Mouse (Mus musculus) midbrain, embryonic 14.5 days (tissue): Measurements from ENCODE around the gene Lrrc56. TPM values are rescaled to one million over a fixed set of nuclear protein-coding genes. Genes with fewer than 3 reads are reported as not detected.

Experiments
- ATAC-seq: fragments of 200-750 bp; cut with Nextera tagmentation; 2 replicates; pipeline ENCODE4 v1.8.0; 2017; ENCODE audit warnings: moderate number of reproducible peaks, moderate library complexity; ENCODE audit not compliant: low FRiP score, low TSS enrichment
- DNase-seq: peaks from one replicate; pipeline ENCODE4 v3.0.0-alpha.2; 2015
- H3K27ac ChIP-seq: fragments of 300-500 bp; sonication (generic); replicated peaks from 2 replicates; pipeline ENCODE4 v1.5.1; 2014; ENCODE audit warnings: mild to moderate bottlenecking, low read depth, low read length, moderate library complexity
- H3K27me3 ChIP-seq: fragments of 300-500 bp; sonication (generic); 2 replicates; pipeline ENCODE4 v1.6.1; 2014; ENCODE audit warnings: low read length, control low read depth, mixed read lengths; ENCODE audit not compliant: control insufficient read depth, insufficient read depth
- H3K36me3 ChIP-seq: fragments of 300-500 bp; sonication (generic); 2 replicates; pipeline ENCODE4 v1.6.1; 2014; ENCODE audit warnings: low read length, control low read depth; ENCODE audit not compliant: control insufficient read depth, insufficient read depth
- H3K4me1 ChIP-seq: fragments of 300-500 bp; sonication (generic); 2 replicates; pipeline ENCODE4 v1.6.1; 2014; ENCODE audit warnings: mild to moderate bottlenecking, antibody characterized with exemption, low read length, control low read depth; ENCODE audit not compliant: control insufficient read depth, insufficient read depth
- H3K4me2 ChIP-seq: fragments of 300-500 bp; sonication (generic); 2 replicates; pipeline ENCODE4 v1.6.1; 2014; ENCODE audit warnings: mild to moderate bottlenecking, low read length, moderate library complexity
- H3K4me3 ChIP-seq: fragments of 300-500 bp; sonication (generic); replicated peaks from 2 replicates; pipeline ENCODE4 v1.5.1; 2014; ENCODE audit warnings: low read depth, low read length
- H3K9ac ChIP-seq: fragments of 300-500 bp; sonication (generic); replicated peaks from 2 replicates; pipeline ENCODE4 v1.6.1; 2014; ENCODE audit warnings: mild to moderate bottlenecking, low read length, moderate library complexity
- H3K9me3 ChIP-seq: fragments of 300-500 bp; sonication (generic); 2 replicates; pipeline ENCODE4 v1.6.1; 2016; ENCODE audit warnings: low read length, control low read depth, mixed read lengths; ENCODE audit not compliant: control insufficient read depth
- WGBS: fragments of 180-500 bp; shearing (Covaris S2); extraction: QIAGEN DNeasy Blood & Tissue Kit; methylation state at CpG from one replicate; pipeline ENCODE4 v1.1.7; 2014; 5-methylcytosine and 5-hydroxymethylcytosine counted together
- polyA plus RNA-seq: library from polyadenylated mRNA; unstranded; fragments of >200 nt; fragmentation: Nextera tagmentation; extraction: Ambion mirVana; gene quantifications from 2 replicates; pipeline ENCODE4 v1.2.1, GENCODE M21; 2014

Lrrc56 gene
- polyA plus RNA-seq, 1 experiment from 2014 or later: 9.0 TPM

- Histone ChIP-seq H3K36me3 (peaks cover 16% of the 10 kb centered on the region), H3K4me3 (peak overlapping the region; percentile 17), H3K9me3 (no peaks in the 10 kb centered on the region), H3K27me3 (no peaks in the 10 kb centered on the region), H3K4me2 (peak overlapping the region; percentile 47), H3K27ac (no peak overlapping the region), H3K4me1 (peaks cover 15% of the 10 kb centered on the region), H3K9ac (peak overlapping the region; percentile 36; the same call in 1 of the 2 replicates)
- ATAC-seq (no peak), DNase-seq (peak; percentile 15)
- WGBS: 17% methylated on average over 7 of the region's 7 CpGs
Measured at GRCm38 (mm10) chr7:141167901-141168517, 25.9 kb upstream of the Lrrc56 start.

DNA sequence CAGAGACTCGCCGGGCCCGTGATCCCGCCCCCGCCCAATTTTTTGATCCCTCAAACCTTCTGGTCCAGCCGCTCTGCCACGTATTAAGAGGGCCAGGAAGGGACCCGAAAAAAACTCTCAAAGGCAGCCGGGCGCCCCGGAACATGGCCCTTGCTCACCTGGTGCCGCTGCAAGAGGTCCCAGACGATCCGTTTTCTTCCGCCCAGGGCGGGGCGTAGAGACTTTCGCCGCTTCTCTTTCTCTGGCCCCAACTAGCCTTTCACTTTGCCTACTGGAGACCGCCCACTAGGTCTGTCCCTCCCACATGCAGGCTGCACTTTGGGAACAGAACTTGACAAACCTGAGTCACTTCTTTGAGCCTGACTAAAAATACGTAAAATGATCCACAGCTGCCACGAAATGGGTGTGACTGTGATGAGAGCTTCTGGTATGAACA, 25.4 kb upstream of the Lrrc56 start:
- Histone ChIP-seq H3K4me2 (peak overlapping the region; percentile 47), H3K27ac (no peak overlapping the region), H3K4me1 (peaks cover 20% of the 10 kb centered on the region), H3K9ac (peak overlapping the region; percentile 36), H3K9me3 (no peaks in the 10 kb centered on the region), H3K36me3 (peaks cover 11% of the 10 kb centered on the region), H3K27me3 (no peaks in the 10 kb centered on the region), H3K4me3 (peak overlapping the region; percentile 17)
- DNase-seq: peak; percentile 20
- no peak for ATAC-seq
- 5% methylated on average over 22 of the region's 22 CpGs for WGBS

GRCm38 (mm10) chr7:141169300-141169699, 24.7 kb upstream of the Lrrc56 start:
- no peaks in the 10 kb centered on the region for H3K27me3 ChIP-seq
- no peak overlapping the region for H3K27ac ChIP-seq
- whole genome bisulfite sequencing: 86% methylated on average over 1 of the region's 1 CpGs
- peaks cover 8% of the 10 kb centered on the region; the same call in 1 of the 2 replicates for H3K36me3 ChIP-seq
- ATAC-seq (no peak), DNase-seq (no peak)
- peaks cover 20% of the 10 kb centered on the region for H3K4me1 ChIP-seq
- no peak overlapping the region for H3K4me3 ChIP-seq
- no peaks in the 10 kb centered on the region for H3K9me3 ChIP-seq
- H3K4me2 ChIP-seq: no peak overlapping the region
- H3K9ac ChIP-seq: no peak overlapping the region

DNA sequence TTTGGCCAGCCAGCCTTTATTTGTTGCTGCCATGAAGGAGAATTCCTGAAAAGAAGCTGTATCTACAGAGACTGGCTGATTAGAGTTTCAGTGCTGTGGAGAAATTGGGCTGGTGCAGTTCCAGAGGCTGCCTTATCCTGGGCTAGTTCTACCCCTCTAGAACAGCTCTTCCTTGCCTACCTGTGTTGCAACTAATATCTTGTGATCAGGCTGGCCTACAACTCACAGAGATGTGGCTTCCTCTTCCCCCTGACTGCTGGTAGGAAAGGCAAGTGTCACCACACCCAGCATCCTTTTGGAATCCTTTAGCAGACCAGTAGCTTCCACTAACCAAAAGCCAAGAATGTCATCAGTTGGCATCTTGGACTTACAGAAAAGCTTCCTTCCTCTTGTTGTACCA, 24.1 kb upstream of the Lrrc56 start:
- H3K9me3 ChIP-seq: no peaks in the 10 kb centered on the region
- no peak overlapping the region for H3K9ac ChIP-seq
- H3K4me2 ChIP-seq: no peak overlapping the region
- no peak overlapping the region for H3K4me3 ChIP-seq
- H3K36me3 ChIP-seq: peaks cover 8% of the 10 kb centered on the region; the same call in 1 of the 2 replicates
- ATAC-seq (no peak), DNase-seq (no peak)
- no peaks in the 10 kb centered on the region for H3K27me3 ChIP-seq
- H3K4me1 ChIP-seq: peaks cover 20% of the 10 kb centered on the region
- H3K27ac ChIP-seq: no peak overlapping the region

DNA sequence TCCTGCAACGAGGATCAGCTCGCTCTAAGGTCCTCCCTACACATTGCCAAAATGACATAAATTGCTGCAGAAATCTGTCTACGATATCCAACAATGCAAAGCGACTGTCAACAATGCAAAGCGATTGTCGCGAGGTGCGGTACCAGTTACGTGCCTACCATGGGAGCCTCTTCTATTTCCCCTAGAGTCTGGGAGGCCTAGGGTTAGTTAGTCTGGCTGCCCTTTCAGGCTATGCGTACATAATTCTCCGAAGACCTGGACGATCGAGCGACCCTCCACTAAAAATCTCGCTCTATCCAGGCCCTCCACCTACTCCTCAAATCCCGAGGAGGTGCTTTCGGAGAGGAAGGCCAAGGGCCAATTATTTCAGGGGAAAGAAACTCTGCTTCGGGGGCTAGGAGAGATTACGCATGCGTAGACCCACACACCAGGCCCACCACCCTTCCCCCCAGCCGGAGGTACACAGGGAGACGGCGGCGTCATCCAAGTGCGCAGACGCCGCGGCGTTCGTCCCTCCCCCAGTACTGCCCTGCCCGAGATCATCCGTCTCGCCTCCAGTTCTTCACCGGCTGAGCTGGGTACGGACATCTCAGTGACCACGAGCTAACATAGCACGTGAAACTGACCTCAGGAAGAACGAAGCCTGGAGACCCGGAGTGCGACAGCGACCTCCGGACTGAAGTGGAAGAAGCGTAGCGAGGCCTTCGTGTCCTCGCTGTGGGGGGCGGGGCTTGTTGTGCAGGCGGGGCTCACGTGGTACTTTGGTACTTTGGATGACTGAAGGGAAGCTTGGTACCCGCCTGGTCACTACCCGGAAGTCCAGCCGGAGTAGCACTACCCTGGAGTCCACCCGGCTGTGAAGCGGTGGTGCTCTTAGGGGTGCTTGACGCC, 21.6 kb upstream of the Lrrc56 start, which contains the start of gene Rnh1:
Gene Rnh1 (minus strand): TSS at position 742 of the 891 bp plus-strand sequence.
- Histone ChIP-seq H3K27ac (peak within 1 kb of the TSS; percentile 96), H3K9me3 (no peaks in the 10 kb centered on the region), H3K4me2 (peak within 1 kb of the TSS; percentile 76), H3K36me3 (no peaks in the 10 kb centered on the region), H3K4me3 (peak within 1 kb of the TSS; percentile 51), H3K4me1 (peaks cover 20% of the 10 kb centered on the region), H3K27me3 (no peaks in the 10 kb centered on the region), H3K9ac (peak within 1 kb of the TSS; percentile 69)
- WGBS: 3% methylated on average over 55 of the region's 55 CpGs
- DNase-seq (peak; percentile 97), ATAC-seq (peak; percentile 97)

- peak overlapping the region; percentile 69; the same call in 1 of the 2 replicates for H3K9ac ChIP-seq
- H3K36me3 ChIP-seq: no peaks in the 10 kb centered on the region
- DNase-seq (no peak), ATAC-seq (no peak)
- H3K4me3 ChIP-seq: peak overlapping the region; percentile 51
- no peak overlapping the region for H3K27ac ChIP-seq
- H3K9me3 ChIP-seq: no peaks in the 10 kb centered on the region
- peak overlapping the region; percentile 76 for H3K4me2 ChIP-seq
- H3K27me3 ChIP-seq: no peaks in the 10 kb centered on the region
- H3K4me1 ChIP-seq: peaks cover 14% of the 10 kb centered on the region
- WGBS: 91% methylated on average over 5 of the region's 5 CpGs
Measured at GRCm38 (mm10) chr7:141173323-141173850, 20.6 kb upstream of the Lrrc56 start.

- Histone ChIP-seq H3K9ac (no peak overlapping the region), H3K4me1 (peaks cover 12% of the 10 kb centered on the region), H3K27me3 (no peaks in the 10 kb centered on the region), H3K4me3 (no peak overlapping the region), H3K4me2 (no peak overlapping the region), H3K9me3 (no peaks in the 10 kb centered on the region), H3K36me3 (no peaks in the 10 kb centered on the region), H3K27ac (no peak overlapping the region)
- no peak for ATAC-seq
- WGBS: 89% methylated on average over 4 of the region's 4 CpGs
- DNase-seq: no peak
Measured at GRCm38 (mm10) chr7:141175068-141175467, 18.9 kb upstream of the Lrrc56 start.

DNA sequence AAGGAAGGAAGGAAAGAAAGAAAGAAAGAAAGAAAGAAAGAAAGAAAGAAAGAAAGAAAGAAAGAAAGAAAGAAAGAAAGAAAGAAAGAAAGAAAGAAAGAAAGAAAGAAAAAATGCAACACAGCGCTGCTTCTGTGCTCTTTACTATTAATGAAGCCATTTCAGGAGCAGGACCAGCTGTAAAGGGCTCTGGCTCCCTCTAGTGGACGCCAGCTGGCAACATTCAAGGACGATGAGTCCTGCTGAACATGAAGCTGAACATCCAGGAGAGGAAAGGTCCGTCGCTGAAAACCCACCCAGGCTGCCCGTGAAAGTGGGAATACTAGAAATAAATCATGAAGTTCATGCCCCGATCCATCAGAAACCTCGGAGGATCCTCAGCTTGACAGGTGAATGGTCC, 17.8 kb upstream of the Lrrc56 start:
- ATAC-seq: no peak
- Histone ChIP-seq H3K36me3 (no peaks in the 10 kb centered on the region), H3K4me2 (0 out of 2 replicates have a peak overlapping the region, but pooled peaks have one; percentile 1), H3K27me3 (no peaks in the 10 kb centered on the region), H3K9ac (no peak overlapping the region), H3K9me3 (no peaks in the 10 kb centered on the region), H3K4me1 (peaks cover 12% of the 10 kb centered on the region), H3K27ac (no peak overlapping the region), H3K4me3 (no peak overlapping the region)
- peak; percentile 95 for DNase-seq
- 3% methylated on average over 8 of the region's 8 CpGs for WGBS
